Comparison of ENCODE assay signal across 23 mouse cellular contexts in genomic region chr1:189048331-189048730, GRCm38 (mm10). TPM values are rescaled to one million over a fixed set of nuclear protein-coding genes. Genes with fewer than 3 reads are reported as not detected.
DNase-seq lines count a peak whose midpoint lies in the region; ATAC-seq and TF ChIP-seq lines count a peak whose summit lies in the region.
"Had no signal": no experiment of that assay in that cellular context is flagged by ENCODE, and none has a peak within 500 bp of the region (broad histone marks: within the 10 kb centered on the region; RNA-seq: fewer than 3 reads in every experiment).

No protein-coding gene starts in this region.

- intact Hi-C loops in left cerebral cortex, adult 2 months (cut with DNase I) = loop anchor here (5.0 to 10.0 kb wide), 2 partner anchors 224 to 916 kb away; no protein-coding TSS in a partner anchor

- no peaks in the 10 kb centered on the region for H3K36me3 ChIP-seq in forebrain, embryonic 15.5 days
- no peaks in the 10 kb centered on the region for H3K36me3 ChIP-seq in forebrain, embryonic 14.5 days (ENCODE audit: control insufficient read depth, insufficient read depth, low read length)
- H3K36me3 ChIP-seq in heart, embryonic 10.5 days = no peaks in the 10 kb centered on the region
- H3K36me3 ChIP-seq in testis, adult 2 months (ENCODE audit: control insufficient read depth, insufficient read depth, low read length) = no peaks in the 10 kb centered on the region
- H3K36me3 ChIP-seq: forebrain, embryonic 10.5 days; heart, embryonic 12.5 days; heart, embryonic 15.5 days; hindbrain, embryonic 10.5 days; hindbrain, embryonic 13.5 days had no signal

- TF ChIP-seq POLR2A in testis, adult 2 months (IDR thresholded peaks at IDR 0.05; ENCODE audit: control insufficient read depth, low read depth, low read length) = no peak

- H3K9me3 ChIP-seq in forebrain, embryonic 15.5 days = no peaks in the 10 kb centered on the region
- no peaks in the 10 kb centered on the region for H3K9me3 ChIP-seq in forebrain, embryonic 14.5 days (replicated peaks; ENCODE audit: control insufficient read depth, low read length)
- H3K9me3 ChIP-seq in heart, embryonic 10.5 days = no peaks in the 10 kb centered on the region
- H3K9me3 ChIP-seq: forebrain, embryonic 10.5 days; heart, embryonic 12.5 days; heart, embryonic 15.5 days; hindbrain, embryonic 10.5 days; hindbrain, embryonic 13.5 days had no signal

- no peak overlapping the region for H3K4me3 ChIP-seq in forebrain, embryonic 15.5 days
- H3K4me3 ChIP-seq in forebrain, embryonic 14.5 days (ENCODE audit: low read depth, low read length) = no peak overlapping the region
- H3K4me3 ChIP-seq in heart, embryonic 10.5 days = no peak overlapping the region
- H3K4me3 ChIP-seq in left cerebral cortex, adult 2 months = no peak overlapping the region
- H3K4me3 ChIP-seq in testis, adult 2 months (ENCODE audit: control insufficient read depth, low read depth, low read length) = no peak overlapping the region
- H3K4me3 ChIP-seq: forebrain, embryonic 10.5 days; heart, embryonic 12.5 days; heart, embryonic 15.5 days; hindbrain, embryonic 10.5 days; hindbrain, embryonic 13.5 days had no signal

- ATAC-seq in forebrain, embryonic 15.5 days (replicated peaks) = no peak
- no peak for ATAC-seq in forebrain, embryonic 14.5 days
- ATAC-seq: activated CD4-positive, CD25-positive, alpha-beta regulatory T cell, adult 4 months; hindbrain, embryonic 16.5 days had no signal

- no peak for TF ChIP-seq CTCF in left cerebral cortex, adult 2 months (IDR thresholded peaks at IDR 0.05)
- no peak for TF ChIP-seq CTCF in testis, adult 2 months (IDR thresholded peaks at IDR 0.05; ENCODE audit: control insufficient read depth, insufficient read depth, insufficient replicate concordance, low read depth, low read length)

- 72% methylated on average over 2 of the region's 2 CpGs for WGBS in forebrain, embryonic 15.5 days
- 85% methylated on average over 2 of the region's 2 CpGs for WGBS in forebrain, embryonic 14.5 days
- WGBS in heart, embryonic 10.5 days = 82% methylated on average over 2 of the region's 2 CpGs

- H3K27me3 ChIP-seq in forebrain, embryonic 15.5 days = no peaks in the 10 kb centered on the region
- no peaks in the 10 kb centered on the region for H3K27me3 ChIP-seq in forebrain, embryonic 14.5 days (replicated peaks; ENCODE audit: control insufficient read depth, insufficient read depth, low read length)
- no peaks in the 10 kb centered on the region for H3K27me3 ChIP-seq in heart, embryonic 10.5 days (ENCODE audit: insufficient read depth, poor library complexity, severe bottlenecking)
- H3K27me3 ChIP-seq in testis, adult 2 months (ENCODE audit: control insufficient read depth, insufficient read depth, low read length) = no peaks in the 10 kb centered on the region
- H3K27me3 ChIP-seq: heart, embryonic 12.5 days; heart, embryonic 15.5 days; hindbrain, embryonic 13.5 days had no signal

- no peak for DNase-seq in forebrain, embryonic 14.5 days (ENCODE audit: low spot score)
- DNase-seq in heart, embryonic 10.5 days (ENCODE audit: low spot score) = peak; percentile 11
- no peak for DNase-seq in heart, adult 18-20 months
- DNase-seq in left cerebral cortex, adult 2 months (ENCODE audit: extremely low spot score in 1 of 2, low spot score in 2 of 2) = no peak
- DNase-seq in left cerebral cortex, adult 8-10 months (ENCODE audit: low spot score in 2 of 2) = no peak
- no peak for DNase-seq in testis, postnatal 10 days (ENCODE audit: low spot score)
- DNase-seq: adrenal gland, adult 8-10 months; adrenal gland, postnatal 25 days; cerebellum, adult 18-20 months; cerebellum, adult 9-10 months; gastrocnemius, postnatal 10 days; gastrocnemius, postnatal 36 days; heart, postnatal 10 days; heart, postnatal 36 days had no signal

- no peak overlapping the region for H3K4me2 ChIP-seq in forebrain, embryonic 15.5 days (replicated peaks)
- H3K4me2 ChIP-seq in forebrain, embryonic 14.5 days (ENCODE audit: low read length) = no peak overlapping the region
- H3K4me2 ChIP-seq: heart, embryonic 12.5 days; heart, embryonic 15.5 days; hindbrain, embryonic 13.5 days had no signal

- 0 out of 2 replicates have a peak, but pooled peaks cover 4% of the 10 kb centered on the region for H3K4me1 ChIP-seq in forebrain, embryonic 15.5 days
- no peaks in the 10 kb centered on the region for H3K4me1 ChIP-seq in forebrain, embryonic 14.5 days (ENCODE audit: control insufficient read depth, insufficient read depth, low read length)
- no peaks in the 10 kb centered on the region for H3K4me1 ChIP-seq in heart, embryonic 10.5 days
- no peaks in the 10 kb centered on the region for H3K4me1 ChIP-seq in testis, adult 2 months (ENCODE audit: control insufficient read depth, insufficient read depth, low read length)
- H3K4me1 ChIP-seq: forebrain, embryonic 10.5 days; heart, embryonic 15.5 days; hindbrain, embryonic 10.5 days; hindbrain, embryonic 13.5 days had no signal

- 0 out of 2 replicates have a peak overlapping the region, but pooled peaks have one; percentile 5 for H3K27ac ChIP-seq in forebrain, embryonic 15.5 days (replicated peaks)
- H3K27ac ChIP-seq in forebrain, embryonic 14.5 days (ENCODE audit: low read depth, low read length) = no peak overlapping the region
- H3K27ac ChIP-seq in heart, embryonic 10.5 days = no peak overlapping the region
- peak overlapping the region; percentile 41 for H3K27ac ChIP-seq in left cerebral cortex, adult 2 months
- H3K27ac ChIP-seq in testis, adult 2 months (ENCODE audit: control insufficient read depth, insufficient read depth, low read depth, low read length) = 0 out of 2 replicates have a peak overlapping the region, but pooled peaks have one; percentile 42
- H3K27ac ChIP-seq: forebrain, embryonic 10.5 days; heart, embryonic 15.5 days; hindbrain, embryonic 10.5 days; hindbrain, embryonic 13.5 days had no signal

- no peak overlapping the region for H3K9ac ChIP-seq in forebrain, embryonic 15.5 days (replicated peaks)
- no peak overlapping the region for H3K9ac ChIP-seq in forebrain, embryonic 14.5 days (ENCODE audit: low read length)
- H3K9ac ChIP-seq: heart, embryonic 12.5 days; heart, embryonic 15.5 days; hindbrain, embryonic 13.5 days had no signal

RNA-seq across cellular contexts. Expression of gene Kctd3, which starts 40.7 kb away (rescaled TPM):
- 44.8 and 45.1 TPM in 2 replicates for polyA plus RNA-seq in forebrain, embryonic 15.5 days (2015; fragmentation: Nextera tagmentation; extraction: Ambion mirVana)
- polyA plus RNA-seq in forebrain, embryonic 14.5 days (2014; fragmentation: Nextera tagmentation; extraction: Ambion mirVana) = 34.0 and 39.6 TPM in 2 replicates
- 20.4 and 30.5 TPM in 2 replicates for polyA plus RNA-seq in heart, embryonic 10.5 days (2016; fragmentation: Nextera tagmentation; extraction: Ambion mirVana)
- total RNA-seq in heart, adult 18-20 months (2021) = 10 to 100 TPM in 1 of 2 experiments, 1 to 10 TPM in 1; 9.7 to 10.6 TPM
- 10 to 100 TPM; 81.3 to 87.4 TPM for total RNA-seq in left cerebral cortex, adult 2 months (2021)
- total RNA-seq in left cerebral cortex, adult 8-10 months (2022) = 10 to 100 TPM; 72.1 to 93.0 (median 81.4) TPM
- 16.8 and 19.3 TPM in 2 replicates for polyA plus RNA-seq in testis, adult 2 months (2012; rRNA removed)

Comparison
In these comparisons a context has a peak if more than half of its experiments do, and no peak if none do; other contexts are left out.
1. H3K27ac ChIP-seq: peak in forebrain, embryonic 15.5 days (single experiment), left cerebral cortex, adult 2 months (single experiment) and testis, adult 2 months (single experiment); none in forebrain, embryonic 14.5 days (single experiment) and heart, embryonic 10.5 days (single experiment).